Mouse (Mus musculus): ENCODE measurements at regions not wholly inside any gene's neighbourhood (a gene's known extent, or its start where the extent isn't known, plus 50 kb on each side); places are given as distances from the start of the nearest gene placed in this dataset.

- no peak for TF ChIP-seq POLR2A (IDR thresholded peaks at IDR 0.05; ENCODE audit: low read depth, low read length)
- no peak for TF ChIP-seq CTCF (conservative IDR thresholded peaks at IDR 0.05; ENCODE audit: insufficient read depth, insufficient read length, low read depth, low read length)
Observed at GRCm38 (mm10) chr11:20898558-20898957, 67.7 kb upstream of the Lgalsl start.

All from kidney, adult 2 months (tissue).